Mouse (Mus musculus): ENCODE data around the gene Dis3.
"Not testable (repeated sequence)": the region's sequence is repeated elsewhere in the genome, so short reads cannot be mapped to it uniquely, and the experiment has no call there.

The Dis3 gene

DNA sequence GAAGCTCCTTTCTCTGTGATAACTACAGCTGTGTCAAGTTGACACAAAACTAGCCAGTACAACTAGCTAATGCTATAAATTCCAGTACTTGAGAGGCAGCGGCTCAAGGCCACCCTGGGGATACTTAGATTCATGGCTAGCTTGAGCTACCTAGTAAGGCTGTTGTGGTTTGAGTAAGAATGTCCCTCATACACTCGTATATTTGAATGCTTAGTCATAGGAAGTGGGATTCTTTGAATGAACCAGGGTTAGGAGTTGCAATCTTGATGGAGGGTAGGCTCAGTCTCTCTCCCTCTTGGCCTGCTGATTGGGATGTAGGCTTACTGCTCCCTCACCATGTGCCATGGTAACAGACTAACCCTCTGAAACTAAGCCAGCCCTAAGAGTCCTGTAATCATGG lies 36.5 kb downstream of the Dis3 start:
- in situ Hi-C loops (cut with MboI, MseI) = no loop called here

DNA sequence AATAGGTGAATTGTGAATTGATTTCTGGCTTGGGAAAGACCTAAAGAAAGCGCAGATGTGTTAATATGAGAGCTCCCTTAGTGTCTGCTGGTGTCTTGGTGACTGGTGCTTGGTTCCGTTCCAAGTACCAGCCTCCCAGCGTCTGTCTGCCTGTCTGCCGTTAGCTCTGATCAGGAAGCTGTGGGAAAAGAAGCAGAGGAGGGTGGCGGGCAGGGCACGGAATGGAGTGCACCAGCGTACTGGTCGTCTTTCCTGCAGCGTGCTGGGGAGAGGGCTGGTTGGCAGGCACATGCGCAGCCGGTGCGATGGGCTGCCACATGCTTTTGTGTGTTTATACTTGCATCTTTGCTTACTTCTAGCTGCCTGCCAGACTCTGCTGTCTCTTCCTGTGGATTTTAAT lies 39.0 kb downstream of the Dis3 start:
- in situ Hi-C loops (cut with MboI, MseI) = no loop called here

DNA sequence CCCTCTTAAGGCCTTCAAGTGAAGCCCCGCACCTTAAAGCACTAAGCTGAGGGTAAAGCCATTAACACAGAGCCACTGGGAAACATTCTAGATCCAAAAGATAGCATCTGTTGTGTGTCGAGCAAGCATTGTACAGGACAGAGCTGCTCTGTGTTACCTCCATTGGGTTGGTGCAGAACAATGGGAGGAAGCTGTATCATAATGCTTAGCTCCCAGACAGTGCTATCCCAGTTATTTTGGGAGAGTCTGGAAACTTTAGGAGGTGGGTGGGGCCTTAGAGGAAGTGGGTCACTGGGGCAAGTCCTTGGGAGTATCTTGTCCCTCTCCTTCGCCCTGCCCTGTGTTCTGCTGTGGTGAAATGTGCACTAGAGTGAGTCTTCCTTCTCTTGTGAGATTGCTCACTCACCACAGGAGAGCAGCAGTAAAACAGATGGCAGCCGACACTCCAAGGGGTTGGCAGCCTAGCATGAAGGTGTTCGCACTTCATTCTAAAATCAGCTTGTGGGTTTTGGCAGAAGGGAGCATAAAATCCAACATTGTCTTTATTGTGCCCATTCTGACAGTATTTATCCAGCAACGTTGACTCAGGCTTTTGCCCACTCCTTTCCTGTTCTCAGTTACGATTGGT lies 40.5 kb downstream of the Dis3 start:
- in situ Hi-C loops (cut with MboI, MseI) = no loop called here

GRCm38 (mm10) chr14:99046782-99047181 lies 52.8 kb downstream of the Dis3 start:
- in situ Hi-C loops (cut with MboI, MseI) = loop anchor here (10.0 kb wide), 1 partner anchor 48 kb away; the partner anchor contains the start of genes Dis3 and Pibf1

DNA sequence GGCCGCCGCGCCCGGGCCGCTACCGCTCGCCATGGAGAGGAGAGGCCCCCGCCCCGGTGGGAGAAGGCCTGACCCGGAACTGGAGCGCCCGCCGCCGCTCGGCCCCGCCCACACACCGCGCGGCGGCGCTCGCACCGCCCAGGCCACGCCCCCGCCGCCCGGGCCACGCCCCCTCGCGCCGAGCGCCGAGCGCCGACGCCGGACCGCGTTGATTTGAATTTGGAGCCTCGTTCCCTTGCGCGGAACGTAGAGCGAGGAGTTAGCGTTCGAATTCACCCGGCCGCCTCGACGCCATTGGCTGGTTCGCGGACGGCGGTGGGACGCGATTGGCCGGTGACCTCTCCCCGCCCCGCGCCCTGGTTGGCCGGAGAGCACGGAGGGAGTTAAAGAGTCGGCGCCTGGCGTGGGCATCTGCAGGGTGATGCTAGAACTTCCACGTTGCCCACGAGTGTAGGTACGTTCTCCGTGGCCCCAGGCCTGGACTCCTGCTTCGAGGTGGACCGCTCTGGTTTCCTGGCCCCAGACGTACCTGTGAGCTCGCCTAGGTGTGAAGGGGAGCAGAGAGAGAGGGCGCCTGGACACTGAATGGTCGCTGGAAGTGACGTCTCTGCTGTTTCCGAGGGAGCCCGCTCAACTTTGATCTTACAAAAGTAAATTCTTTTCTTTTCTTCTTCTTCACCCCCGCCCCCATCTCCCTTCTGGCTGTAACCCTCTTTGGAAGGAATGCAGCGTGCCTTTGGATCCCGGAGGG lies 53.4 kb downstream of the Dis3 start, which contains the start of the genes Mzt1 and Bora:
Mzt1 (minus strand) TSS at position 104 of the 751 bp plus-strand sequence.
Bora (plus strand) TSS at position 192 of the 751 bp plus-strand sequence.
- in situ Hi-C loops (cut with MboI, MseI) = loop anchor here (10.0 kb wide), 1 partner anchor 49 kb away; the partner anchor contains the start of genes Dis3 and Pibf1

DNA sequence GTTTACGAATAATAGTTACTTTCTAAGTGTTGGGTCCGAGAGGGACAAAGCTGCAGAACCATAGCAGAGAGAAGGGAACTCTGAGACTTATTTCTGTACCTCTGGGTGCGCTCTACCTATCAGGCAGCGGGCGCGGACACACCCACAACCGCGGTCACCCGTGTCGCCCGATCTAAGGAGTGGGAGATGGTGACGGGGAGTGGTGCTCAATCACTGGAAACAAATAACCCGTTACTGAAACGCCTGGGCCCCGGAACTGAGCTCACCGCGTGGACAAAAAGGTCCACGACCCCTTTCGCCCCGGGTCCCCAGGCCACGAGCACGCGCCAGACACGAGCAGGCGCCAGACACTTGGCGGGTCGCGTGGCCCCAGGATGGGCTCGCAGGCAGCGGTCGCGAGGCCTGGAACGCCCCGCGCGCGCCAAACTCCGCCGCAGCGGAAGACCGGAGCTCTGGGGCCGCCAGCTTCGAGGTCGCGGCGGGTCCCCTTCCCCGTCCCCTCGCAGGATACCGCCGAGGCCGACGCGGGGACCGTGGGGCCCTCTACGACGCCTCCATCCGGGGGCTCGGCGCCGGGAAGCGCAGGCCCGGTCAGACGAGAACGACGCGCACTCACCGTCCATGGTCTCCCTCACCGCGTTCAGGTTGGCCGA lies 54.1 kb downstream of the Dis3 start:
- in situ Hi-C loops (cut with MboI, MseI) = loop anchor here (10.0 kb wide), 1 partner anchor 49 kb away; the partner anchor contains the start of genes Dis3 and Pibf1

- in situ Hi-C loops (cut with MboI, MseI) = loop anchor here (10.0 kb wide), 1 partner anchor 50 kb away; the partner anchor contains the start of genes Dis3 and Pibf1
These were observed 54.9 kb downstream of the Dis3 start for GRCm38 (mm10) chr14:99044718-99045117.

GRCm38 (mm10) chr14:99044096-99044495 lies 55.5 kb downstream of the Dis3 start:
- in situ Hi-C loops (cut with MboI, MseI) = loop anchor here (10.0 kb wide), 1 partner anchor 51 kb away; the partner anchor contains the start of genes Dis3 and Pibf1

- in situ Hi-C loops (cut with MboI, MseI) = loop anchor here (10.0 kb wide), 1 partner anchor 51 kb away; the partner anchor contains the start of genes Dis3 and Pibf1
These were observed 56.1 kb downstream of the Dis3 start for GRCm38 (mm10) chr14:99043499-99043898.

DNA sequence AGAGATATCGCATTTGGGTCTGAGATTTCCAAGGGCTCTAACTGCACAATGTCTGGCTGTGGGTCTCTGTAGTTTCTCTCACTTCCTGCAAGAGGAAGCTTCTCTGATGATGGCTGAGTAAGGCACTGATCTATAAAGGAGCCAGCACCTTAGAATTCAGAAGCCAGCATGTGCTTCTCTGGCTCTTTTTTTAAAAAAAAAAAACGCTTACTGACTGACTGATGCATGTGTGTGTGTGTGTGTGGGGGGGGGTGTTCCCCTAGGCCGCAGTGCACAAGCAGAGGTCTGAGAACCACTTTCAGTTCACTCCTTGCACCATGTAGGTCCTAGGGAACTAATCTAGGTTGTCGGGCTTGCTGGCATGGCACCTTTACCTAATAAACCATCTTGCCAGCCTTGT lies 58.2 kb downstream of the Dis3 start:
- in situ Hi-C loops (cut with MboI, MseI) = loop anchor here (10.0 kb wide), 1 partner anchor 53 kb away; the partner anchor contains the start of genes Dis3 and Pibf1

DNA sequence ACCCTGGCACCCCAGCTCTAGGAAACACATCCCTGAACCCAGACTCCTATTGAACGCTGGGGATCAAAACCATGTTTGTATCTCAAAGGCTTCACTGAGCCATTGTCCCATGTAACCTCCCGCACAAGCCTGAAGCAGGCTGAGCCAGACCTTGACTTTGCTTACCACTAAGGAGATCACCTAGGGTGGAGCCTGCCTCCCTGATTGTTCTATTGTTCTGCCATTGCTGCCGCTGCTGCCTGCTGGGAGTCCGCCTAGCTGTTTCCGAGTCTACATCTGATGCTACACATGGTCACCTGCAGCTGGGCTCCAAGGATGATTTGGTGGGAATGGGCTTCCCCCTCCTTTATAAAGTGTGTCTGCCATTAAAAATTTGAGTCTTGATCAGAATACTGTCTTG lies 60.3 kb downstream of the Dis3 start:
- in situ Hi-C loops (cut with MboI, MseI) = not testable (repeated sequence)

DNA sequence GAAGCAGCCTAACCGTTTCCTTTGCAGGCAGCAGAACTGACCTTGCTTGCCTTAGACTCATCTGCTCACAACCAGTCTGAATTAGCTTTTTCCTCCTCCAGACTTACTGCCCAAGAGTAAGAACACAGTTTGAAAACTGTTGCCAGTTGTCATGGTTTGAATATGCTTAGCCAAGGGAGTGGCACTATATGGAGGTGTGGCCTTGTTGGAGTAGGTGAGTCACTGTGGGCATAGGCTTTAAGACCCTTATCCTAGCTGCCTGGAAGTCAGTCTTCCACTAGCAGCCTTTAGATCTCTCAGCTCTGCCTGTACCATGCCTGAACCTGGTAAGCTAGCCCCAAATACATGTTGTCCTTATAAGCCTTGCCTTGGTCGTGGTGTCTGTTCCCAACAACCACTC lies 61.9 kb downstream of the Dis3 start:
- in situ Hi-C loops (cut with MboI, MseI) = no loop called here

DNA sequence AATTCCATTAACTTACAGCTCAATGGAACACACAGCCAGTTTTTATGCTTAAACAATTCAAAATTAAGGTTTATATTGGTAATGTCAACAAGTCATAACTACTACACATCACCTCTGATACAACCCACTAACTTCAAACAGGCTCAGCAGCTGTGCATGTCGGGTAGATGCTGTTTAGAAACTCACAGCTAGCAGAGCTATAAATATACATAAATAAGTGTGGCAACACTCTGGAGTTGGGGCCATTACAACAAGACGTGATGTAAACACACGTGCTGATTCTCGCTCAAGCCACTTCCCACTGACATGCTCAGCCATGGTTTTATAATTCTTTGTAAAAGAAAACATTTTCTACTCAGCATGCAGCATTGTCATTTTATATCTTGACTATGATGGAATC lies 63.5 kb downstream of the Dis3 start:
- in situ Hi-C loops (cut with MboI, MseI) = no loop called here

- in situ Hi-C loops (cut with MboI, MseI) = not testable (repeated sequence)
These were observed 64.7 kb downstream of the Dis3 start for GRCm38 (mm10) chr14:99034851-99035250.

- in situ Hi-C loops (cut with MboI, MseI) = no loop called here
These were observed 67.0 kb downstream of the Dis3 start for GRCm38 (mm10) chr14:99032596-99032995.

- in situ Hi-C loops (cut with MboI, MseI) = no loop called here
These were observed 68.2 kb downstream of the Dis3 start for GRCm38 (mm10) chr14:99031337-99031873.

GRCm38 (mm10) chr14:99029987-99030386 lies 69.6 kb downstream of the Dis3 start:
- in situ Hi-C loops (cut with MboI, MseI) = no loop called here

Measured in regulatory T cell (primary cell).